Mouse (Mus musculus) frontal cortex, adult (tissue): ENCODE measurements around the gene Pde4d.

Experiments
- ATAC-seq: cut with Nextera tagmentation; 2 replicates; pipeline ENCODE4 v1.9.2; 2017; ENCODE audit warnings: mild to moderate bottlenecking, moderate library complexity, mixed read lengths; ENCODE audit not compliant: low TSS enrichment

The Pde4d gene

GRCm38 (mm10) chr13:109233911-109234613 lies 784.3 kb downstream of the Pde4d start:
- 0 out of 2 replicates have a peak, but pooled peaks have one; percentile 32 for ATAC-seq

DNA sequence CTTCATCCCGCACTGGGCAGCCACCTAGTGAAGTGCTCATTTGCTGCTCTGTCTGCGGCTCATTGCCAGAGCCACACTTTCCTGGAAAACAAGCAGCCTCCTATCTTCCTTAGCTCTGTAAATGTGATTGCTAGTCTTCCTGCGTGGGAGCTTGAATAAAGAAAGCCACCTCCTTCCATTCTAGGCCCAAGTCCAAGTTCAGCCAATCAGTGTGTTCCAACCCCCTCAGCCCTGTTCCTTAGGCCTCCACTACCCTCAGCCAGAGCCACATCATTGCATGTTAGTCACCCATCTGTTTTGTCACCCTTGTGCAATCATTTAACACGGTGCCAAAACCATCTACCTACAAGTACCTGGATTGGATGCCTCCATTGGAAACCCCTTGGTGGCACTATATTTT lies 786.3 kb downstream of the Pde4d start:
- peak; percentile 87 for ATAC-seq

GRCm38 (mm10) chr13:109238670-109239069 lies 788.9 kb downstream of the Pde4d start:
- ATAC-seq, result no peak

- ATAC-seq, result peak; percentile 38; the same call in 1 of the 2 replicates
These were observed 789.5 kb downstream of the Pde4d start for GRCm38 (mm10) chr13:109239296-109239695.

GRCm38 (mm10) chr13:109242456-109243050 lies 792.8 kb downstream of the Pde4d start:
- no peak for ATAC-seq

- ATAC-seq, result no peak
These were observed 793.4 kb downstream of the Pde4d start for GRCm38 (mm10) chr13:109243160-109243559.

GRCm38 (mm10) chr13:109247061-109247460 lies 797.3 kb downstream of the Pde4d start:
- ATAC-seq, result no peak

- no peak for ATAC-seq
These were observed 799.6 kb downstream of the Pde4d start for GRCm38 (mm10) chr13:109249315-109249714.

GRCm38 (mm10) chr13:109255634-109256033 lies 805.9 kb downstream of the Pde4d start:
- no peak for ATAC-seq

GRCm38 (mm10) chr13:109260220-109260795 lies 810.6 kb downstream of the Pde4d start:
- peak; percentile 93 for ATAC-seq

DNA sequence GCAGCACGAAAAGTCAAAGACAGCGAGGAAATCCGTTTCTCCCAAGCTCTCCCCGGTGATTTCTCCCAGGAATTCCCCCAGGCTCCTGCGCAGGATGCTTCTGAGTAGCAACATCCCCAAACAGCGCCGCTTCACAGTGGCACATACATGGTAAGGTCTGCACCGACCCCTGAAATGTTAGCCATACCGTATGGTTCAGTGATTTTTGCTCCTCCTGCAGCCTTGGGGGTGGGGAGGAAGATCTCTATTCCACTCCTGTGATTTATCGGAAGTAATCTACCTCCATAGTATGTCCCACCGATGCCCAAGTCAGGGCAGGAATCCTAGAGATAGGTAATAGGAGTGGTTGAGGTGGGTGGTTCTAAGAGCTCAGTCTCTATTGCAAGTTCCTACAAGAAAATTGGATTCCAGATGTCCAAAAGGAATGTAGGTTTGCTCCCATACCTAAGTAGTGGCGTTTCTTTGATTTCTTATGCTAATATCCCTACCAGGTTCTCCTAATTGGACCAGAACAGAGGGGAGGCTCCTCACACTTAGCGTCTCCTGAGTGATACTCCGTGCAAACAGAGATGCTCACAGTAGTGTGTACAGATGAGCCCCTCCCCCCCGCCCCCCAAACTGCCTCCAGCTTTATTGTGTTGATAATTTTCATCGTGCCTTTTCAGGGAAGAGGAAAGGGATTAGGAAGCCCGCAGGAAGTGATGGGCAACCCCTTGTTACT lies 811.2 kb downstream of the Pde4d start:
- peak; percentile 35; the same call in 1 of the 2 replicates for ATAC-seq

- no peak for ATAC-seq
These were observed 812.0 kb downstream of the Pde4d start for GRCm38 (mm10) chr13:109261642-109262220.

GRCm38 (mm10) chr13:109262501-109262900 lies 812.8 kb downstream of the Pde4d start:
- no peak for ATAC-seq

DNA sequence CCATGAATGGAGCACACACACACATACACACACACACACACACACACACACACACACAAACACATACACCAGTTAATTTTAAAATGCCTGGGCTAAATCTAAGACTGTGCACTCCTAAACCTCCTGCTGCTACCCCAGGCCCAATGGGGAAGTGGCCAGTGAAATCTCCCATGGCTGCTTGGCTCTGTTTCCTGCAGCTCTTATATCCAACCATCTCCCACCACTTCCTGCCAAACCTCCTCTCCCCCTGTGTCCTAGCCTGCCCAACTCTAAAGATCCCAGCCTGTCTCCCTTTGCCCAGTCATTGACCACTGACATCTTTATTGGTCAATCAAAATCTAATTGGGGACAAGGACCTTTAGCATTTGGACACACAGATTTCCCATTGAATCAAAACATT lies 814.1 kb downstream of the Pde4d start:
- no peak for ATAC-seq

GRCm38 (mm10) chr13:109268253-109268652 lies 818.5 kb downstream of the Pde4d start:
- peak; percentile 83 for ATAC-seq

- ATAC-seq, result no peak
These were observed 819.0 kb downstream of the Pde4d start for GRCm38 (mm10) chr13:109268659-109269322.

DNA sequence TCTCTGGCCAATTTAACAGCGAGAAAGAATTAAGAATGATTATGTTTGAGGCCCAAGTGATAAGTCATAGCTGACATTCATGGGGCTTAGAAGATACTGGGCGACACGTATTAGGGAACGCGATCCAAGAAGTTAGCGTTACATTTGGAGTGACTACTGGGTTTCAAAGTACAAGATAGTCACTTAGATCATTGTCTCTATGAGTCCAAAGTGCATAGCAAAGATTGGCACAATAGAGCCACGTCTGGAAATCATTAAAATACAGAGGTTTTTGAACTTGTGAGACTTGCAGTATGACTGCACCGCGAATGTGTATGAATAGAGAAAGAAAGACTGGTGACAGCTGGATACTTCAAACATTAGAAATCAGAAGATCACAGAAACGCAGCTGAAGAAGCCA lies 825.1 kb downstream of the Pde4d start:
- ATAC-seq, result no peak

- no peak for ATAC-seq
These were observed 828.0 kb downstream of the Pde4d start for GRCm38 (mm10) chr13:109277792-109278191.

- peak; percentile 89 for ATAC-seq
These were observed 828.8 kb downstream of the Pde4d start for GRCm38 (mm10) chr13:109278504-109278912.

GRCm38 (mm10) chr13:109279211-109279610 lies 829.5 kb downstream of the Pde4d start:
- ATAC-seq, result no peak; the same call in 1 of the 2 replicates

DNA sequence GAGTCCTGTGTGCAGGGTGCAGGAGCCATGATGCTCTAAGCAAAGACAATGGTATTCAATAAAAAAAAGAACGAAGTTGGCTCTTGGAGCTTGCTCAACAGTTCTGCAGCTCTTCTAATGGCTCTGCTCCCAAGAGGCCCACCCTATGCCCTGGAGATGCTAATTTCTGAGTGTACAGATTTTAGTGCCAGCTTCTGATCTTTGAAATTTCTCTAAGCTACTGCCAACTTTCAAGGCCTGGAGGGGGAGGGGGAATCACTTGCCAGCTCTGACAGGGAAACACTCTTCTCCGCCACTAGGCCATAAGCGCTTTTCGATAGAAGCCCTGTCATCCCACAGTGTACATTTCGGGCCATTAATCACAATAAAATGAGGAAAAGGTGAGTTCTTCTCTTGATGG lies 830.7 kb downstream of the Pde4d start:
- ATAC-seq, result no peak
